Mouse (Mus musculus): ENCODE measurements around the gene Plb1.

DNA sequence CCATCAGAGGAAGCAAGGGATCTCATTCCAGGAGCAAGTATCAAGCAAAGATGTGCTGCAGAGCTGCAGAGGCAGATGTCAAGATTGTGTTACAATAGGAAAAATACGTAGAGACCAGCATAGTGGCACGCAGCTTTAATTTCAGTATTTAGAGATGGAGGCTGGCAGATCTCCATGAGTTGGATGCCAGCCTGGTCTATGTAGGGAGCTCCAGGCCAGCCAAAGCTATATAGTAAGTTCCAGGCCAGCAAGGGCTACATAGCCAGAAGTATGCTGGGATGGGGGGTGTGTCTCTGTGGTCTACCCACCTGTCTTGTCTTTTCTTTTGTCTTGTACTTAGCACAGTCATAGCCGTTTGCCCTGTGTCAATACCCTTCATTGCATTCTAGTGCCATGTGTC is 28.7 kb downstream of the Plb1 start:
- TF ChIP-seq CTCF (IDR thresholded peaks at IDR 0.05; ENCODE audit: insufficient read depth, low read length) (no peak), POLR2A (IDR thresholded peaks at IDR 0.05; ENCODE audit: borderline replicate concordance, extremely low read depth, low read depth, low read length) (no peak)

All from lung, adult 2 months (tissue).